Mouse (Mus musculus): ENCODE measurements at regions not wholly inside any gene's neighbourhood (a gene's known extent, or its start where the extent isn't known, plus 50 kb on each side); places are given as distances from the start of the nearest gene placed in this dataset.

GRCm38 (mm10) chr6:100120017-100120944, 167.0 kb downstream of the Rybp start:
- no peak for TF ChIP-seq CTCF (IDR thresholded peaks at IDR 0.05; ENCODE audit: insufficient read depth, low read depth, low read length)
- TF ChIP-seq POLR2A (IDR thresholded peaks at IDR 0.05; ENCODE audit: insufficient read depth, low read depth, low read length) = no peak

All from olfactory bulb, adult 2 months (tissue).